In the genomic region with DNA sequence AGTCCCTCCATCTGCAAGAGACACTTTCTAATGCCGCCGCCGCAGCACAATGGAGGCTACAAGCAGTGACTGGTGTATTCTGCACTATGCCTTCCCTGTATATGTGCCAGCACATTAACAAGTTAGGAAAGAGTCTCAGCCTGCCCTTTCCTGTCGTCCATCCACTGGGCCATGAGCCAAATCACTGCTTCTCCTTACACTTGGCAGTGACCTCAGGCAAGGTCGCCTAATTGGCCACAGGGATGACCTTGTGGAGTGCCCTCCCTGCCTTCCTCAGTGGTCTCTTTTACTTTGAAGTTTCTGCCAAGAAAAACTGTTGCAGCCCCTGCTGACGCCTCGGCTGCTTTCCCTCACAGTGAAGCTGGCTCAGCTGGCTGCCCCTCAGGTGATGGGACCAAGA, we compare ENCODE assay signal across 16 mouse cellular contexts. TPM values are rescaled to one million over a fixed set of nuclear protein-coding genes. Genes with fewer than 3 reads are reported as not detected.
DNase-seq lines count a peak whose midpoint lies in the region; ATAC-seq and TF ChIP-seq lines count a peak whose summit lies in the region.
"Had no signal": no experiment of that assay in that cellular context is flagged by ENCODE, and none has a peak within 500 bp of the region (broad histone marks: within the 10 kb centered on the region; RNA-seq: fewer than 3 reads in every experiment).

No protein-coding gene starts in this region.

- no peak overlapping the region for H3K4me3 ChIP-seq in forebrain, embryonic 14.5 days (ENCODE audit: low read depth, low read length)
- H3K4me3 ChIP-seq in forebrain, postnatal 0 days (ENCODE audit: low read depth, low read length) = no peak overlapping the region
- H3K4me3 ChIP-seq in intestine, embryonic 15.5 days (replicated peaks) = no peak overlapping the region
- H3K4me3 ChIP-seq: limb, embryonic 10.5 days had no signal

- no peaks in the 10 kb centered on the region for H3K9me3 ChIP-seq in forebrain, embryonic 14.5 days (replicated peaks; ENCODE audit: control insufficient read depth, low read length)
- no peaks in the 10 kb centered on the region for H3K9me3 ChIP-seq in forebrain, postnatal 0 days (ENCODE audit: low read length)
- no peaks in the 10 kb centered on the region for H3K9me3 ChIP-seq in intestine, embryonic 15.5 days
- H3K9me3 ChIP-seq: limb, embryonic 10.5 days had no signal

- no peak overlapping the region for H3K4me2 ChIP-seq in forebrain, embryonic 14.5 days (ENCODE audit: low read length)
- H3K4me2 ChIP-seq in forebrain, postnatal 0 days (ENCODE audit: low read depth) = no peak overlapping the region
- no peak overlapping the region for H3K4me2 ChIP-seq in intestine, embryonic 15.5 days (replicated peaks)
- H3K4me2 ChIP-seq: hindbrain, embryonic 14.5 days had no signal

- peaks cover 14% of the 10 kb centered on the region; the same call in 1 of the 2 replicates for H3K4me1 ChIP-seq in forebrain, embryonic 14.5 days (ENCODE audit: control insufficient read depth, insufficient read depth, low read length)
- peaks cover 6% of the 10 kb centered on the region; the same call in 1 of the 2 replicates for H3K4me1 ChIP-seq in forebrain, postnatal 0 days (ENCODE audit: insufficient read depth)
- peaks cover 16% of the 10 kb centered on the region for H3K4me1 ChIP-seq in intestine, embryonic 15.5 days (replicated peaks)

- H3K27me3 ChIP-seq in forebrain, embryonic 14.5 days (replicated peaks; ENCODE audit: control insufficient read depth, insufficient read depth, low read length) = no peaks in the 10 kb centered on the region
- no peaks in the 10 kb centered on the region for H3K27me3 ChIP-seq in forebrain, postnatal 0 days (ENCODE audit: insufficient read depth, low read length)
- no peaks in the 10 kb centered on the region for H3K27me3 ChIP-seq in intestine, embryonic 15.5 days (replicated peaks)
- H3K27me3 ChIP-seq: Patski had no signal

- WGBS in forebrain, embryonic 14.5 days = 56% methylated on average over 7 of the region's 7 CpGs
- WGBS in forebrain, postnatal 0 days = 37% methylated on average over 7 of the region's 7 CpGs
- 65% methylated on average over 7 of the region's 7 CpGs for WGBS in intestine, embryonic 15.5 days

- H3K36me3 ChIP-seq in forebrain, embryonic 14.5 days (ENCODE audit: control insufficient read depth, insufficient read depth, low read length) = no peaks in the 10 kb centered on the region
- no peaks in the 10 kb centered on the region for H3K36me3 ChIP-seq in forebrain, postnatal 0 days (ENCODE audit: insufficient read depth)
- no peaks in the 10 kb centered on the region for H3K36me3 ChIP-seq in intestine, embryonic 15.5 days
- H3K36me3 ChIP-seq: limb, embryonic 10.5 days had no signal

- no peak for ATAC-seq in forebrain, embryonic 14.5 days
- ATAC-seq in forebrain, postnatal 0 days = no peak
- ATAC-seq in intestine, embryonic 15.5 days = no peak
- ATAC-seq: liver, postnatal 0 days; Patski had no signal

- 0 out of 2 replicates have a peak overlapping the region, but pooled peaks have one; percentile 28 for H3K27ac ChIP-seq in forebrain, embryonic 14.5 days (ENCODE audit: low read depth, low read length)
- no peak overlapping the region for H3K27ac ChIP-seq in forebrain, postnatal 0 days (ENCODE audit: low read depth, low read length)
- no peak overlapping the region for H3K27ac ChIP-seq in intestine, embryonic 15.5 days
- H3K27ac ChIP-seq: hindbrain, embryonic 14.5 days; limb, embryonic 10.5 days had no signal

- TF ChIP-seq CTCF in forebrain, postnatal 0 days (IDR thresholded peaks at IDR 0.05; ENCODE audit: low read depth) = no peak

- no peak for DNase-seq in forebrain, embryonic 14.5 days (ENCODE audit: low spot score)
- no peak for DNase-seq in forebrain, postnatal 0 days
- DNase-seq in kidney, postnatal 14 days = peak; percentile 46
- DNase-seq in kidney, adult 9 months = no peak
- DNase-seq in testis, postnatal 10 days (ENCODE audit: low spot score) = peak; percentile 63
- no peak for DNase-seq in testis, postnatal 14 days (ENCODE audit: low spot score)
- DNase-seq in cerebellum, adult 8-10 months = no peak
- DNase-seq: cerebellum, postnatal 36 days; liver, postnatal 0 days had no signal

- no peak overlapping the region for H3K9ac ChIP-seq in forebrain, embryonic 14.5 days (ENCODE audit: low read length)
- H3K9ac ChIP-seq in forebrain, postnatal 0 days = no peak overlapping the region
- H3K9ac ChIP-seq in intestine, embryonic 15.5 days = no peak overlapping the region
- H3K9ac ChIP-seq: hindbrain, embryonic 14.5 days; liver, postnatal 0 days had no signal

RNA-seq across cellular contexts. Expression of a gene that starts 37.0 kb away (rescaled TPM):
- 41.5 and 44.5 TPM in 2 replicates for polyA plus RNA-seq in forebrain, embryonic 14.5 days (2014; fragmentation: Nextera tagmentation; extraction: Ambion mirVana)
- 13.9 and 15.5 TPM in 2 replicates for total RNA-seq in forebrain, postnatal 0 days (2014; rRNA removed)
- polyA plus RNA-seq in forebrain, postnatal 0 days (2015; fragmentation: Nextera tagmentation; extraction: Ambion mirVana) = 33.9 and 39.3 TPM in 2 replicates
- 42.0 and 42.7 TPM in 2 replicates for polyA plus RNA-seq in intestine, embryonic 15.5 days (2015; fragmentation: Nextera tagmentation; extraction: Ambion mirVana)

RNA-seq across cellular contexts. Expression of a gene that starts 55.8 kb away (rescaled TPM):
- polyA plus RNA-seq in forebrain, embryonic 14.5 days (2014; fragmentation: Nextera tagmentation; extraction: Ambion mirVana) = 7.2 TPM in 1 of 2 replicates, not detected in the other
- not detected in 2 replicates for total RNA-seq in forebrain, postnatal 0 days (2014; rRNA removed)
- not detected in 2 replicates for polyA plus RNA-seq in forebrain, postnatal 0 days (2015; fragmentation: Nextera tagmentation; extraction: Ambion mirVana)
- 1.4 TPM in 1 of 2 replicates, not detected in the other for polyA plus RNA-seq in intestine, embryonic 15.5 days (2015; fragmentation: Nextera tagmentation; extraction: Ambion mirVana)
- total RNA-seq: gastrocnemius, adult 8-10 months; layer of hippocampus, adult 18-20 months had no signal
- polyA plus RNA-seq: hindbrain, embryonic 14.5 days; liver, postnatal 0 days; small intestine, adult 2 months had no signal

Comparison
In these comparisons a context has a peak if more than half of its experiments do, and no peak if none do; other contexts are left out.
1. DNase-seq: peak in kidney, postnatal 14 days (single experiment) and testis, postnatal 10 days (single experiment); none in forebrain, embryonic 14.5 days (single experiment), forebrain, postnatal 0 days (single experiment), kidney, adult 9 months (single experiment), testis, postnatal 14 days (single experiment) and cerebellum, adult 8-10 months (single experiment).